Mouse (Mus musculus): Measurements from ENCODE around the gene Fxyd7.

Fxyd7 gene

GRCm38 (mm10) chr7:31007775-31008174 is 43.5 kb downstream of the Fxyd7 start:
- no peak for DNase-seq (ENCODE audit: low spot score)

- DNase-seq (ENCODE audit: low spot score), result no peak
Observed at GRCm38 (mm10) chr7:31002650-31003049, 48.6 kb downstream of the Fxyd7 start.

- DNase-seq (ENCODE audit: low spot score), result no peak
Observed at GRCm38 (mm10) chr7:31000505-31001020, 50.7 kb downstream of the Fxyd7 start.

GRCm38 (mm10) chr7:30996491-30996890 is 54.8 kb downstream of the Fxyd7 start:
- DNase-seq (ENCODE audit: low spot score), result no peak

- DNase-seq (ENCODE audit: low spot score), result no peak
Observed at GRCm38 (mm10) chr7:30993986-30994385, 57.3 kb downstream of the Fxyd7 start.
